Mouse (Mus musculus): ENCODE results near the gene Pgbd1. TPM values are rescaled to one million over a fixed set of nuclear protein-coding genes. Genes with fewer than 3 reads are reported as not detected.
A peak's percentile ranks its signal among the peaks of the same experiment; 100 is the strongest.

The Pgbd1 gene
- total RNA-seq, 2 experiments from 2014 or later, result 0.35 to 0.54 TPM

DNA sequence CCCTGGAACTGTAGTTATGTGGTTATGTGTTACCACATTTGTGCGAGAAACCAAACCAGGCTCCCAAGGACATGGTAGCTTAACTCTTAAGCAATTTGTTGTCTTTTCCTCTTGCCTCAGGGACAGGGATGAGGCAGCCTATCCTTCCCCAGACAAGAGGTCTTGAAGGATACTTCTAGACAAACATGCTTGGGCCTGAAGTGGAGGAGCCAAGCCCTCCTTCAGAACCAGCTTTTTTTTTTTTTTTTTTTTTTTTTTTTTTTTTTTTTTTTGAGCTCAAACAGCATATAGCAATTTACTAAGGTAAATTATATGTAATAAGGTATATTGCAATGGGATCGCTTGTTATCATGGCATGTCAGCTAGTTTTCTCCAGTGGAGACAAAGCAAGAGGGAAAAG, 25.1 kb downstream of the Pgbd1 start:
- DNase-seq, result no peak

DNA sequence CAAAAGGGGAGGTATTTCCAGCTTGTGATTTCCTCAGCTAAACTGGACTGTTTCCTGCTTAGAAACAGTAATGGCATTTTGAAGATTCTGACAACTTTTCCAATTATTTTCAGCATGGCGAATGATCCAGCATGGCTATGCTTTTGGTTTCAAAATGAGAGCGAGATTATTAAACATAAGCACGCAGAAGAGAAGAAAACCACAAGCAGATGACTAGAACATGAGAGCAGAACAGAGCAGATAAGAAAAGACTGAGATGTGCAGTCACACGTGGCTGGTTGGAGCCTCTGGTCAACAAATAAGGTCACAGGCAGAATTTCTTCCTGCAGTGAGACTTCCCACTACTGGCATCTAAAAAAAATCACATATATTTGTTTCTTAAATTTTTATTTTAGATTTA, 25.6 kb downstream of the Pgbd1 start:
- DNase-seq, result no peak

DNA sequence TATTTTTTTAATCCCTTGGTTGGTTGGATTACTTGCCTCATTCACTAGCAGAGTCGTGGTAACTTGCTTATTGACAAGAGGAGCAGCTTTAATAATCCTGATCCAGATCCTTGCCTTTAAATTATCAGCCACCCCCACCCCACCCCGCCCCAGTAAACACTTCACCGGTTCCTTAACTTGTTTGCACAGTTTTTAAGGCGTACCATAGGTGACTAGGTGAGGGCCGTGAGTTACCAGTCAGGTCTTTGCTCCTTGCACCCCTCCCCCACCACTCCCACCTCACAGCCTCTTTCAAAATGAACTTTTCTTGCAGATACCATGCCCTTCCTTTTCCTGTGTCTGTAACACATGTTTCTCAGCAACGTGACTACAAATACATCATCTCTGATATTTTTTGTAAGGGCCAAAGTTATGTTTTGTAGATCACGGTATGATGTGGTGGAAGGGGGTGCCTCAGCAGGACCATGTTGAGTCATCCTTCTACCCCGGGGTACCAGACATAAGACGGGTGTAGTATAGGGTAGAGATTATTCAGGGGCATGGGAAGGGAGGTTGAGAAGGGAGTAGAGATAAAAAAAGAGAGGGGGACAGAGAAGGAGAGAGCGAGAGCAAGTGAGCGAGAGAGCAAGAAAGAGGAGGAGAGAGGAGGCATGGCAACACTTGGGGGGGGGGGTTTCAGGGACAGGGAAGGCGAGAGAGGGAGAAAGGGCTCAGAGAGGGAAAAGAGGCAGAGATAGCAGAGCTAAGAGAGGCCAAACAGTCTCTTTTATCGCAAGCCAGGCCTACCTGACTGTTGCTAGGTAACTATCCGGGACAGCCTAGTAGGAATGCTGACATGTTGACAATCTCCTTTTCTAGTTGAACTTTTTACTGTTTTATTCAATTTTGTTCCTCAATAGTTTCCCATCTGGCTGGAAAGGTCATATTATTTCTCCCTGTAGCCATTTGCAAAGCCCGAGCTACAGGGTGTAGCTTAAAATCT, 26.3 kb downstream of the Pgbd1 start:
- DNase-seq, result no peak

DNA sequence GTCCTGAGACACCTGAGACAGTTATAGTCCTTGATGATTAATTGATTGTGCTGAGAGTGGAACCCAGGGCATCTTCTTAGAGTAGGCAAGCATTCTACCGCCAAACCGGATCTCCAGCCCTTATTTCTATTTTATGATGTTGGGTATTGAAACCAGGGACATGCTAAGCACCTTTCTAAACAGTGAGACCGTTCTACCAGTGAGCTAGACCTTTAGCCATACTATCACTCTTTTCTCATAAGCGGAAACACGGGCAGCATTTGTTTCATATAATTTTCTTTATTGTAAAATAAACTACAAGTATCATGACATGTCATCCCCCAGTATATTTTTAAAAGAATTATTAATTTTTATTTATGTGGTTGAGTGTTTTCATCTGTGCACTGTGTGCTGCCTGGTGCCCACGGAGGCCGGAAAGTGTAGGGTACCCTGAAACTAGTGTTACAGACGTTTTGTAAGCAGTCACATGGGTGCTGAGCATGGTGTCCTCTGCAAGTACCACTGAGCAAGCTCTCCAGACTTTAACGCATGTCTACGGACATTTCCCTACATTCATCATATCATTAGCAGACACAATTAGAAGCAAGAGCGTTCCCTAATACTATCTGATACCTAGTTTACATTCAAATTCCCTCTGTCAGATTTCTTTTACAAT, 31.9 kb downstream of the Pgbd1 start:
- DNase-seq, result no peak

DNA sequence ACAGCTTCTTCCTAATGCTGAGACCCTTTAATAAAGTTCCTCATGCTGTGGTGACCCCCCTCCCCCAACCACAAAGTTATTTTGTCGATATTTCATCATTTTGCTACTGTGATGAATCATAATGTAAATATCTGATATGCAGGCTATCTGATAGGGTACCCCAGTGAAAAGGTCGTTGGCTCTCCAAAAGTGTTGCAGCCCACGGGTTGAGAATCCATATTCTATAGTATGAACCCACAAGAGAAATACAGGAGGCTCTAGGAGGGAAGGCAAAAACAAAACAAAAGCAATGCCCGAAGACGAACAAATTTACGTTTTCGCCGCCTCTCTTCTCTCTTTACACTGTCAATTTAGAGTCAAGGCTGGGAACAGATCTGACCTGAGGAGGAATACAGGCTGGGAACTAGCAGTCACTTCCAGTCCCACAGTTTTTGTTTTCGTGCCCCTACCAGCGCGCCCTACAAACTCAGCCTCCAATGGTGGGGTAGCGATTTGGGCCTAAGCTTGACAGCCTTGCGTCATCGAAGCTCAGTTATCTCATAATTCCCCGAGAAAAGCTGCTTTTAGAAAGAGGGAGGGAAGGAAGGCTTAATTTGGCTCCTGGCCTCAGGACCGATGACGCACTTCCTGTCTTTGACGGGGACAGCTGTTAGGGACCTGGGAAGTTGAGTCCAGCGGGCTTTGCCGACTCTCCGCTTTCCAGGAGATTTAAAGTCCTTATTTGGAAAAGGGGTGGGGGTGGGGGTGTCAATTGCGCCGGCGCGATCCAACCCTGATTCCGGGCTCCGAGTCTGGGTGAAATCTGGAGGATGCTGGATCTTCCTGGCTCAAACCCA, 32.7 kb downstream of the Pgbd1 start:
- peak; percentile 92 to 94 for DNase-seq

DNA sequence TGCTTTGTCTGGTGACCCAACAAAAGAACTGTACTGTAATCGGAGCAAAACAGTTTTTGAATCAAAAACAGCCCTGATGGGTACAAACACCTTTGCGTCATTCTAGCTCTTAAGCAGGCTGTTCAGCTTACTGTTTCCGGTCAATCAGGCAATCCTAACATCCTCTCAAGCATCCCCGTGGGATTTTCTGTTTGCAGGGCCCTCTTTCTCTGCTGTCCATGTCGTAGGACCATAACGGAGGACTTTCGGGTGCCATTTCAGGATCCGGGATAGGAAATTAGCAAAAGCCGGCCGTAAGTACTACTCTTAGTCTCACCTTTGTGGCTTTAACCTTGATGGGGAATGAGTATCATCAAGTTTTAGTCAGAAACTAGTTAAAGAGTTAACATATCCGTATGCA, 33.5 kb downstream of the Pgbd1 start:
- DNase-seq, result peak; percentile 15 to 18

DNA sequence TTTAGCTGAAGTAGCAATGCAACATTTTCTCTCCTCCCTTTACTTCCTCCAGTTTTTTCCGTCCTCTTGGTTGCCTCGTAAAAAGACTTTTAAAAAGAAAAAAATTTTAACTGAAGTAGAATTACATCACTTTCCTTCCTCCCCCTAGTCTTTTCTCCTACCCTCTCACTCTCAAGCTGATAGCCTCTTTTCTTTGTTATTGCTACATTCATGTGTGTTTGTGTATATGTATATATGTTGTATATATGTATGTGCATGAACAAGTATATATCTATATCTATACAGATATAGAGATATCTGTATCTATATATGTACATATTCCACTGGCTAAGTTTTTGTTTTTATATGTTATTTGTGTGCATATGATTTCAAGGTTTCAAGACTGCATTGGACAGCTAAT, 38.0 kb downstream of the Pgbd1 start:
- no peak for DNase-seq

DNA sequence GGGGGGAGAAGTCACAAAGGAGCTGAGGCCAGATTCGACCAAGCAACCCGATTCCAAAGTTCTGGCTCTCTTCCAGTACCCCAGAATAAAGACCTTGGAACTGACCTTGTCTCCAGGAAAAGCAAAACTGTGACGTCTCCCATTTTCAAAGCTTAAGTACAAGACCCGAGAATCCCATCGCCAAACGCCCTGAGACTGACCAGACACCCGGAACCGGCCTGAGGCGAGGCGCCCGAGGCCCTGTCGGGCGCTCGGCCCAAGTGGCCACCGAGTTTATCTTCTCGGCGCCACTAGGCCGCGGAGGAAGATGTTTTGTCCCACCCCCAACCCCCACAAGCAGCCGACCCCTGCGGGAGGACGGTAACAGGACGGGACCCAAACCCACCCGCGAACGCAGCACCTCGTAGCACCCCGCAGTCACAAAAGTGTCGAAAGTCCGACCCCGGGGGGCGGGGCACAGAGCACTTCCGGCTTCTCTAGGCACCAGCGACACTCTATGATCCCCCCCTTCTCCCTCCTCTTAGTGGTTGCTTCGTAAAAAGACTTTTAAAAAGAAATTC, 38.5 kb downstream of the Pgbd1 start, which contains the start of gene Zkscan3:
Zkscan3 (minus strand) TSS at position 469 of the 560 bp plus-strand sequence.
- DNase-seq, result peak; percentile 88 to 90

DNA sequence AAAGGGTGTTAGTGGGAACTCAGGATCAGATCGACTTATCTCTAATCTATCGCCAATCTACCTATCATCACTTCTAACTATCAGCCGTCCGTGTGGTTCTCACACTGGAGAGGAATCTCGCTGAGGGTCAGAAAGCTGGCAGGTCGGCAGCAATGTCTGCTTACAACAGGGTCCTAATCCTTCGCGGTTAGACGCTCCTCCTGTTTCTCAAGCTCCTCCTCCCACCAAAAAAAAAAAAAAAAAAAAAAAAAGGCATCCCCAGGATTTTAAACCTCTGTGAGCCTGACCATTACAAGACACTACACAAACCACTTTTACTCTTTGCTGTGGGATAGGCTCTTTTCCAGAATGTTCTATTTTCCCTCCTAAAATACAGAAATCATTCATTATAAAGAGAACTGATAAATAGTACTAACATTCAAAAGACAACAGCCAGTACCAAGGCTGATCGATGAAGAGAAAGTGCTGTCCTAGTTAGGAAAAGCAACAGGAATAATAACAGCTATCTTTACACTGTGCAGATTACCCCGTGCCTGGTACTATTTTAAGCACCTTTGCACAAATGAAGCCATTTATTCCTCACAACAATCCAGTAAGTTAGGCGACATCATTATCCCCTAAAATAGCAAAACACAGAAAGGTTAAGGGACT, 39.1 kb downstream of the Pgbd1 start:
- DNase-seq, result no peak

DNA sequence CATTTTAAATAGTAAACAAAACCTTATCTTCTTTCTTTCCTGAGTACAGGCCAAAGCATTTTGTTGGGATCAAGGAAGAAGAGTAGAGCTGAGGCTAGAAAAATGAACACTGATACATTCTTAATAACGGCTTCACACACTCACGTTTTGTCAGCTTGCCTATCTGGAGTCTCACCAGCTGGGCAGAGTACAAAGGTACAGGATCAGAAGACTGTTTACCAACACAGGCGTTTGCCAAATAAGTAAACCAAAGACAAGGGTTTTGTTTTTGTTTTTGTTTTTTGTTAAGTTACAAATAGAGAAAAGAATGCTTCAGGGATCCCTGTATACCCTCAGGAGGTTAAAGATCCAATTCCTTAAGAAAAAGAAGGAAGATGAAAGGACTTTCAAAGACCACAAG, 39.7 kb downstream of the Pgbd1 start:
- DNase-seq, result no peak

DNA sequence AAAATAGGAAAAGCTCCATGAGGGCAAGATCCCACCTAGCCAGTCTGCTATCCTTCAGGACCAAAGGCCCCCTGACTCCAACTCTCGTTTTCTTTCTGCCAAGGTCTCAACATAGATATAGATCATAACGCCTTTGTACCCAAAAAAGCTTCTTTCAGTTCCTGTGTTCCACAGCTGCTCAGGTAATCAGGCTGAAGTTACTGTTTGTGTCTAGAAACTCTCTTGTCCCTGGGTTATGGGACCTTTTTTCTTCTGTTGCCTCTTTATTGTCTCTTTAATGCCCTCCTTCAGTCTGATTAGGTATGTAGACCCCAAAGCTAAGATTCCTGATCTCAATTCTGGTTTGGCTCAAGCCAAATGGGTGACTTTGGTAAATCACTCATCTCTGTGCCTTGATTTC, 43.4 kb downstream of the Pgbd1 start:
- DNase-seq, result no peak

DNA sequence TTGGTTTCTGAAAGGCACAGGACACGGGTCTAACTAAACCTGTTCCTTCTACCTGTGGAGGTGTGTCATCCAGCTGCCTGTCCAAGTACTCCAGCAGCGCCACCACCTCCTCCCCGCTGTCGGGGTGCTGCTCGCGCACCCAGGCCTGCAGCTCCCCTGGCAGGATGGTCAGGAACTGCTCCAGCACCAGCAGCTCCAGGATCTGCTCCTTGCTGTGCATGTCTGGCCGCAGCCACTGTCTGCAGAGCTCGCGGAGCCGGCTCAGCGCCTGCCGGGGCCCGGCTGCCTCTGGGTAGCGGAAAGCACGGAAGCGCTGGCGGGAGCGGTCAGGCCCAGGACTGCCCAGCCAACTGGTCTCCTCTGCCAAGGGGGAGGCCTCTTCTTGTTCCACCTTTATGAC, 44.8 kb downstream of the Pgbd1 start:
- DNase-seq, result peak; percentile 23 to 25

DNA sequence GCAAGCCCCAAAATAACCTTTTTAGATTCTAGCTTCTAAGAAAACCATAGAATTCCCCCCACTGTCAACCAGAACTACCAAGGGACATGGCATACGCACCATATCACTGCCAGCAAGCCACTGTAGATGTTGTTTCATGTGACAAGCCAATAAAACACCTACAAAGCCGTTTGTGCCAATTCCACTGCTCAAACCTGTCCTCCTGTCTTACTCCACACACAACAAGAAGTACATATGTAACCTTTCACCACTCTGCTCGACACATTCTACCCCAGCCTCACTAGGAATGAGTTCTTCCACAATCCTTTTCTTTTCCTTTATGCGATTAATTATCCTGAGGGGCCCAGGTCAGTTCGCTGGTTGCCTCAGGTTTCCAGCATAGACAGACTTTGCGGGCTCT, 45.2 kb downstream of the Pgbd1 start:
- no peak for DNase-seq

DNA sequence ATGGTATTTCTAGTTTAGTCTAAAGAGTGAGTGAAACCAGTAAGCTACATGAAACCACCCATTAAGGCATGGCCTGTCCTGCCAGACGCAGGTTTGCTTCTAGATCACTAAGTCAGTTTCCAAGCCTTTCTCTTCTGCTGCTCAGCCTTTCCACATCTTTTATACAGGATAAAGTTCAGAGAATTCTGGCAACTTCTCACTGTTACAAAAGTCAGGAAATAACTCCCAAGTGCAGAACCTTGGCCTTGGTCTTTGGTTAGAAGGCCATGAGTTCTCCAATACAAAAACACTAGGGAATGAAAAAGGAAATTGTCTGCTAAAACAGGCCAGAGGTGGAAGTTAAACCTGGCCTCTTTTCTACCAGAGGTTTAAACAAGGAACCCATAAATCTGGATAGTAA, 45.6 kb downstream of the Pgbd1 start:
- DNase-seq, result no peak

DNA sequence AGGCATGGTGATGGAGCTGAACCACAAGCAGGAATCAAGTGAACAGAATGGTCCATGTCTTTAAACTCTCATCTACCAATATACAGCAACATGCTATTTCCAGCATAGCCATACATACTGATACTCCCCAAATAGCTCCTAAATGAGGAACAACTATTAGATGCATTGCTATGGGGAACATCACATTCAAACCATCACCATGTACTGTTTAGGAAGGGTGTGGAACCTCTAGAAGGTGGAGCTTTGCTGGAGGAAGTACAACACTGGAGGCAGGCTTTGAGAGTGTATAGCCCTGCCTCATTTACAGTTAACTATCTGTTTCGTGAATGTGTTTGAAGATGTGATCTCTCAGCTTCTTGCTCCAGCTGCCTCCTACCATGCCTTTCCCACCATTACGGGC, 63.1 kb downstream of the Pgbd1 start:
- no peak for DNase-seq

DNA sequence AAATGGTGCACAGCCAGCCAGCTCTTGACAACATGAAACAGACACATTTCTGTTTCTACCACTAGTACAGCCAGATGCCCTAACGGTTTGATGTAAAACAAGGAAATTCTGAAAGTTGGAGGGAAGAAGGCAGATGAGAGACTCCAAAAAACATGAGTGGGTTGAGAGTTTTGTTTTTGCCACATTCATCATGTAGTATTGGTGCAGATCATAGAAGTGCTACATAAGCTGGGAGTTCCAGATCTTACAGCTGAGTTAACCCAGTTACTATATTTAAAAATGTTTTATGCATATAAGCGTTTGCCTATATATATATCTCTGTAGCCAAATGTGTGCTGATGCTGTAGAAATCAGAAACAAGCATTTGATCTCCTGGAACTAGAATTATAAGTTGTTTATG, 68.2 kb downstream of the Pgbd1 start:
- DNase-seq, result no peak

Small RNA genes lying within 50 kb of the gene (microRNA-seq; reads per million reads assigned to microRNA genes)
- gene Mir1896 (0 reads per million in 2 experiments), gene Mir6942 (0 reads per million in 2 experiments)

Other genes starting within 250 kb of the Pgbd1 start
- not detected for gene Gpx5, start 148.3 kb downstream of the Pgbd1 start, total RNA-seq (2021)
- gene Gpx6, start 128.9 kb downstream of the Pgbd1 start, total RNA-seq (2021), result not detected
- gene Olfr1367, start 94.1 kb downstream of the Pgbd1 start, total RNA-seq (2021), result not detected
- gene Zscan12, start 78.2 kb downstream of the Pgbd1 start, total RNA-seq (2021), result 1 to 10 TPM; 5.5 to 5.9 TPM
- 10 to 100 TPM; 28.5 to 31.4 TPM for gene Zkscan3, start 38.3 kb downstream of the Pgbd1 start, total RNA-seq (2021)
- gene Zscan26, start 12.7 kb upstream of the Pgbd1 start, total RNA-seq (2021), result 10 to 100 TPM; 22.2 to 25.9 TPM
- gene Nkapl, start 27.5 kb upstream of the Pgbd1 start, total RNA-seq (2021), result under 1 TPM; 0.44 to 0.52 TPM
- gene Zkscan4, start 37.8 kb upstream of the Pgbd1 start, total RNA-seq (2021), result 1 to 10 TPM in 1 of 2 experiments, under 1 TPM in 1; 0.79 to 1.3 TPM
- not detected for gene Gm10065, start 38.4 kb upstream of the Pgbd1 start, total RNA-seq (2021)
- gene AK157302, start 54.2 kb upstream of the Pgbd1 start, total RNA-seq (2021), result 10 to 100 TPM; 25.7 to 26.8 TPM
- 100 to 1,000 TPM; 222 to 251 TPM for gene Gm11273, start 60.4 kb upstream of the Pgbd1 start, total RNA-seq (2021)
- gene Zkscan8, start 90.1 kb upstream of the Pgbd1 start, total RNA-seq (2021), result 10 to 100 TPM in 1 of 2 experiments, 1 to 10 TPM in 1; 9.9 to 10.7 TPM
- not detected for gene Olfr1366, start 101.8 kb upstream of the Pgbd1 start, total RNA-seq (2021)
- gene Olfr1535, start 118.8 kb upstream of the Pgbd1 start, total RNA-seq (2021), result not detected
- gene Olfr1364, start 140.7 kb upstream of the Pgbd1 start, total RNA-seq (2021), result not detected
- not detected for gene Olfr1362, start 173.0 kb upstream of the Pgbd1 start, total RNA-seq (2021)
- not detected for gene Olfr11, start 201.5 kb upstream of the Pgbd1 start, total RNA-seq (2021)
- gene Olfr1361, start 222.3 kb upstream of the Pgbd1 start, total RNA-seq (2021), result not detected
- gene Olfr1360, start 236.3 kb upstream of the Pgbd1 start, total RNA-seq (2021), result not detected

Measured in heart, adult 18-20 months (tissue).